Mouse (Mus musculus) embryo, embryonic 10.5 days (tissue): ENCODE data around the gene Zfp940.
"Not testable (repeated sequence)": the region's sequence is repeated elsewhere in the genome, so short reads cannot be mapped to it uniquely, and the experiment has no call there.

Source experiments
- DNase-seq: peaks from one replicate; pipeline ENCODE4 v3.0.0-alpha.2; 2015; ENCODE audit warnings: low spot score

Gene Zfp940

DNA sequence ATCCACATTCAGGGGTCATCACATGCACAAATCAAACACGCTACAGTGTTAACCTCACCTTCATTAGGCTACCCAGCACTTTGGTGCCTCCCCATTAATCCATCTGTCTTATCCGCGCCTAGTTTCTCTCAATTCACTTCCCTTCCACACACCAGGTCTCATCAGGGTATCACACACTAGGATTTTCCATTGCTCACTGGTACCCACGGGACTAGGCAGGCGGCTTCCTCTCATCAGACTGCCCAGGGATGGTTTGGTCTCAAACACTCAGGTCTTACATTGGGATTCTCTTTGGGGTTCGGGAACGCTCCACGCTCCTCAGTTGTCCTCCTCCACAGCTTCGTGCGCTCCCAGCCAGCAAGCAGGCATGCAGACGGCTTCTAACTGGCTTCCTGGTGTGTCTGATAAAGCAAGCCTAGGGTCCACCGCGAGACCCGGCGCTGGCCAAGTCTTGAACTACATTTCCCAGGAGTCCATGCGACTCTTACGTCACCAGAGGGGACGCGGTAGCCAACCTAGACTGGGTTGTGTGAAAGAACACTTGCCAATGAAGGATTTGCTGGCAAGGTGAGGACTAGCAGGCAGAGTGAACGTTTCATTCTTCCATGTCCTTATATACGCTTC is at the start of gene Zfp940:
TSS of gene Zfp940 (minus strand) at position 451 of the 624 bp plus-strand sequence.
- peak; percentile 97 for DNase-seq

DNA sequence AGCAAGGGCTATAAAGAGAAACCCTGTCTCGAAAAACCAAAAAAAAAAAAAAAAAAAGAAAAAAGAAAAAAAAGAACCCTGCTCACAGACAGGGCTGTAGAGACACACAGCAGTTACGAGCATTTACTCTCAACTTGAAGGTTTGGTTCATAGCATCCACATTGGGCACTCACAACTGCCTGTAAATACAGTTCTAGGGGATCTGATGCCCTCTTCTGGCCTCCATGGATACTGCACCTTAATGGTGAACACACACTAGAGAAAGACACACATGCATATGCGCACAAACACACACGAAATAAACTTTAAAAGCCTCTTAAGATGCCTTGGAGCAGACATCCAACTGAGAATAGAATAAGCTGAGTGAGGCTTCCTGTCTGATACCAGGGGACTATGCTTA is 44.9 kb upstream of the Zfp940 start:
- no peak for DNase-seq

DNA sequence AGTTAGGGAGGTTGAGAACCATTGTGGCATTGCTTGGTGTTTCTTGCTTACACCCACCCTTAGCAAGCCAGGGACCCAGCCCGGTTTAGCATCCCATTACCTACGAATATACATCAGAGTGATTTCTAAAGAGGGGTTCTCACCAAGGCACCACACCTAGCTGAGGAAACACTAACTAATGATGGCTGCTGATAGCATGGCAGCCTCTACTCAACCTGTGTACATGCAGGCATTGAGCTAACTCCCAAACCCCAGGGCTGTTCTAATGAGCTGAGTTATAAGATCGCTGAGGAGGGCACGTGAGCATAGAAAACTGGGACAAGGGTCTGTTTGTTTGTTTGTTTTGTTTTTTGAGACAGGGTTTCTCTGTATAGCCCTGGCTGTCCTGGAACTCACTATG is 39.3 kb upstream of the Zfp940 start:
- DNase-seq, result no peak

DNA sequence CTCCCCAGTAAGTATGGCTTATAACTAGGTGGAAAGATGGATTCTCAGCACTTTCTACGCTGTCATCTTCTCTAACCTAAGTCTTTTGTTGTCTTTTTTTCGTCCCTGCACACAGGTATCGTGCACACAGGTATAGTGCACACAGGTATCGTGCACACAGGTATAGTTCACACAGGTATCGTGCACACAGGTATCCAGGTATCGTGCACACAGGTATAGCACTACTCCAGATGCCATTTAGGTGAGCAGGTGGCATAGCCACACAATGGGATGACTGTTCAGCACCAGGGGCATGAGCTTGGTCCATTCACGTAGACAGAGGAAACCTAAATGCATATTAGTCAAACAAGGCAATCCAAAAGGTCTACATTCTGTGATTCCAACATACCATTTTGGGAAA is 37.0 kb upstream of the Zfp940 start:
- no peak for DNase-seq

DNA sequence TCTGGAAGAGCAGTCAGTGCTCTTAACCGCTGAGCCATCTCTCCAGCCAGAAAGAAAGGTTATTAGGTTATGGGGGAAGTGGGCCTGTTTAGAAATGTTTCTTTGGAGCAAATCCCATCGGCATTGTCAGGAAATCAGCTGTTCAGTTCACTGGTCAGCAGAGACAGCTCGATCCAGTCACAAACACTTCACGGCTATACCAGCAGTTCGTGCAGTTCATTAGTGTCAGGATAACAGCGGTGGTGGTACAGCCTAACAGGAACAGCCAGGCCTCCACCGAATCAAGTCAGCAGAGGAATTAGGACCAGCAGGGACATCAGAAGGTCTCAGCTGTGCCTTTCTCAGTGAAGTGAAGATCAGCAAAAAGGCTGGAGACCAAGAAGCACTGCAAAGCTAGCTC is 27.4 kb upstream of the Zfp940 start:
- DNase-seq, result no peak

DNA sequence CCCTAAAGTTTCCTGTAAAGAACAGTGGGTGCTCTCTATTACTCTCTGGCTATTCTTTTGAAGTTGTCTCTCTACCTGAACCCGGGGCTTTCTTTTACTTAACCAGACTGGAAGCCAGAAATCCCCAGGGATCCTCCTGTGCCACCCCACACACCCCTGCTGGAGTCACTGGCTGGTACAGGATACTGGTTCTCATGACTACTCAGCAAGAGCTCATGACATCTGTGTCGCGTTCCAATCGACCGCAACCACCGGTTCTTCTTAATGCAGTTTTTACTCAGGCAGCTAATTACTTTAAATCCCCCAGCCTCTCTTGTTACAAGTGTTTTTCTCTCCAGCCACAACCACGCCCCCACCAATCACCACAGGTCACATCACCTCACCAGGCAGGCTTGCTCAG is 26.6 kb upstream of the Zfp940 start:
- DNase-seq, result no peak

DNA sequence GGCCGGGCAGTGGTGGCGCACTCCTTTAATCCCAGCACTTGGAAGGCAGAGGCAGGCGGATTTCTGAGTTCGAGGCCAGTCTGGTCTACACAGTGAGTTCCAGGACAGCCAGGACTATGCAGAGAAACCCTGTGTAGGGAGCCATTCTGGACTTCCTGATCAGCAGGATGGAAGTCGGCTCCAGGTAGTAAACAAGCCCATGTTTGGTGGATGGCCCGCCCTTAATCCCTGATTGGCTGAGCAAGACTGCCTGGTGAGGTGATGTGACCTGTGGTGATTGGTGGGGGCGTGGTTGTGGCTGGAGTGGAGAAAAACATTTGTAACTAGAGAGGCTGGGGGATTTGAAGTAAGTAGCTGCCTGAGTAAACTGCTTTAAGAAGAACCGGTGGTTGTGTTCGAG is 24.1 kb upstream of the Zfp940 start:
- DNase-seq, result not testable (repeated sequence)

DNA sequence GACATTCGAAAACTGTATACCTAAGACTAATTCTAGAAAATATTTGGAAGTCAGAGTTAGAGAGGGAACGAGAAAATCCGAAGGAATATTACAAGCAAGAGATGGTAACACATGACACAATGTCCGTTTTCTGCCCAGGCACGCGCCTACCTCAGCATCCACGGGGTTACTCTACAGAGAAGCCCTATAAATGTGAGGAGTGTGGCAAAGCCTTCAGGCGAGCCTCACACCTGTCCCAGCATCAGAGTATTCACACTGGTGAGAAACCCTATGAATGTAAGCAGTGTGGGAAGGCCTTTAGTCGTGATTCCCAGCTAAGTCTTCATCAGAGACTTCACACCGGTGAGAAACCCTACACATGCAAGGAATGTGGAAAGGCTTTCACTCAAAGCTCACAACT is 20.8 kb upstream of the Zfp940 start:
- no peak for DNase-seq

DNA sequence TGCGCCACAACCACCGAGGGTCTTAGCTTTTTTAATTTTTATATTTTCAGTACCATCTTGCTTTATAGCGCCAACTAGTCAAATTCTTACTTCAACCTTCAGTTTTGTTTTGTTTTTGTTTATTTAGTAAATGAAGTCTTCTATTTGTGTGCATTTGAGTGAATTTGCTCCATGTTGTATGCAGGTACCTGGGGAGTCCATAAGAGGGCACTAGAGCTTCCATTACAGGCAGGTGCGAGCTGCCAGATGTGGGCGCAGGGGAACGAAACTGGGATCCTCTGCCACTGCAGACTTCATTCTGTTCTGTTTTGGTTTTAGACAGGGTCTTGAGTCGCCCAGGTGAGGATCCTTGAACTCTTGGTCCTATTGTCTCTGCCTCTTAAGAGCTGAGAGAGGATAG is 8.2 kb upstream of the Zfp940 start:
- DNase-seq, result no peak

DNA sequence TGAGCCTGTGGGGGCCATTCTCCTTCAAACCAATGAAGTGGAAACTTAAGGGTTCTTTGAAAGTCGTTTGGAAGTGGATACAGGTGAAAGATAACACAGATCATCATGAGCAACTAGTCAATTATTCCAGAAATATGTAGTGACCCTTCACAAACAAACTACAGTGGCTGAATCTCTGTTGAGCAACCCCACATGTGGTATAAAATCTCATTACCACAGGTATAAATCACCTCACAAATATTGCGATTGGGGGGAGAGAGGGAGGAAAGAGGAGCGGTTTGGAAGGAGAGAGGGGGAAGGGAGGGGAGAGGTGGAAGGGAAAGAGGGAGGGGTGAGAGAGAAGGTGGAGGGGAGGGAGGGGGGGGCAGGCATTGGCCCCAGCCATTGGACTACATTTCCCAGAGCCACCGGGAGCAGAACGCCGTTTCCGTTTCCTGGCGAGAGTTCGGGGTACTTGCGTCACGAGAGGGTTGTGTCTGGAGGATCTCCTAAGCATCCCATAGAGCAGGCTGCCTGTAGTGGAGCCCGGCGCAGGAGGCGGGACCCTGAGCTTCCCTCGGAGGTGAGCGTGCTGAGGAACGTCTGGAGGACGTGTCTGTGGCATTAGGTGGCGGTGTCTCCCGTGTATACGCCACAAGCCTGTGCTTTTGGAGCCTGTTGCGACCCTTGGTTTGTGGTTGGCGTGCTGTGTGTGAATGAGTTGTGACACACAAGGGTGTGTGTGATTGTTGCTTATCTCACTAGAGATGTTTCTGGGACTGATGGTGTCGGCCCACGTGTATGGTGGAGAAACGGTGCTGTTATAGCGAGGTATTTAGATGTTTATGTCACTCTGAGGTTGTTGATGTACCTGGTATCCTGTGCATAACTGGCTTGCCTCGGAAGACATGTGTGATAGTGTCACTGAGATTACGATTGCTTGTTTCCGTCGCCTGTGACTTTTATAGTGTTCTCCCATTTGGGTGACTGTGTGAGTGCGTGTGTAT is 6.4 kb upstream of the Zfp940 start, which contains the start of gene Zfp420:
TSS of gene Zfp420 (plus strand) at position 448 of the 986 bp plus-strand sequence.
- peak; percentile 93 for DNase-seq

DNA sequence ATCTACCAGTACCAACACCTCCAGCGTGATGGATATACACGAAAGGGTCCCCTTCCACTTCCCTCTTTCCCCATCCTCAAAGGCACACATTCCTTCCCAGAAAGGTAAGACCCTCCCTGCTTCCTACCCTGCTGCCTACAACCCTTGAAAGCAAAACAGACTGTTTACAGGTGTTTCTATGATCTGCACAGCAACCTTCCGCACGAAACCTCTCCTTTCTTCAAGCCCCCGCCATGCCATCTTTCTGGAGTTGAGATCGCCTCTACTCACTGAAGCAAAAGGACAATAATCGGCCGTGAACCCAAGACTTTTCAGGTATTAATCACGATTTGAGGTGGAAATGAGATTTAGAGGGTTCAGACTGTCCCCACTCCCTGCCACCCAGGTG is 644 bp downstream of the Zfp940 start:
- peak; percentile 5 for DNase-seq

DNA sequence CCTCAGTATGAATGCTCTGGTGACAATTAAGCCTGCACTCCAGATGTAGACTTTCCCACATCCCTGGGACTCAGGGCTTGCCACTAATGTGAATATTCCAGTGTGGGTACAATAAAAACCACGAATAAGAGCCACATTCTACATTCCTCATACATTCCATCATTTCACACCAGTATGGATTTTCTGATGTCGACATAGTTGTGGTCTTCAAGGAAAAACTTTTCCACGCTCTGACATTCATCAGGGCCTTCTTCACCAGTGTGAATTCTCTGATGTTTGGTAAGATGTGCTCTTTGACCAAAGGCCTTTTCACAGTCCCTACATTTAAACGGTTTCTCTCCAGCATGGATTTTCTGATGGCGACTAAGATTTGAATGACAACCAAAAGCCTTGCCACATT is 8.9 kb downstream of the Zfp940 start:
- DNase-seq, result no peak

DNA sequence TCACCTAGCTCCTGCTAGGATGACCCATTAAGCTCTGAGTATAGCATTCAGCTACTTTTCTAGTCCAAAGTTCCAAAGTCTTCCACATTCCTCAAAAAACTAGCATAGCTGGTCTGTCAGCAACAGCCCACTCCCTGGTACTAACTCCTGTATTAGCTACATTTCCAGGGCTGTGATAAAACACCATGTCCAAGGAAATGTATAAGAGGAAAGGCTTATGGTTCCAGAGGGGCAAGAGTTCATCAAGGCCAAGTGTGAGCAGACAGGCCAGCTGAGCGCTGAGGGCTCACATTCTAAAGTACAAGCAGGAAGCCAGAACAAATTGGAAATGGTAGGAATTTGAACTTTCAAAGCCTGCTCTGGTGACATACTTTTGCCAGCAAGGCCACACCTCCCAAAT is 11.4 kb downstream of the Zfp940 start:
- DNase-seq, result no peak

DNA sequence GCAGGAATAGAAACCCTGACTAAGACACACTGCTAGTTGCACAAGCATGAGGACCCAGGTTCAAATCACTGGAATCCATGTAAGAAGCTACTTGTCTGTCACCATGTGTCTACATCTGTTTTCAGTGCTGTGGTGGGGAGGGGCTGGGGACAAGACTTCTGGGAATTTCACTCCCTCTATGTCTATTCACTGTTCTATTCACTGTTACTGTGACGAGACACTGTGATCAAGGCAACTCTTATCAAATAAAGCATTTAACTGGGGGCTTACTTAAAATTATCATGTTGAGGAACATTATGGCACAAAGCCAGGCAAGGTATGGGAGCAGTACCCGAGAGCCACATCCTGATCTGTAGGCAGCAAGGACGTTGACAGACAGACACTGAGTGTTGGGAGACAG is 14.2 kb downstream of the Zfp940 start:
- DNase-seq, result no peak

DNA sequence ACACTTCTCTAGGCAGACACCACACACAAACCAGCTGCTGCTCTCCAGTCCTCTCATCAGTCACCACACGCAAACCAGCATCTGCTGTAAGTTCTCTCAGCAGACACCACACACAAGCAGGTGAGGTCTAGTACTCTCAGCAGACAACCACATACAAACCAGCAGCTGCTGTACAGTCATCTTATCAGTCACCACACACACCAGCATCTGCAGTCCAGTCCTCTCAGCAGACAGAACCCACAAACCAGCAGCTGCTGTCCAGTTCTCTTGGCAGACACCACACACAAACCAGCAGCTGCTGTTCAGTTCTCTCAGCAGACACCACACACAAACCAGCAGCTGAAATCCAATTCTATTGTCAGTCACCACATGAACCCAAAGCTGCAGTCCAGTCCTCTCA is 16.7 kb downstream of the Zfp940 start:
- DNase-seq, result no peak

DNA sequence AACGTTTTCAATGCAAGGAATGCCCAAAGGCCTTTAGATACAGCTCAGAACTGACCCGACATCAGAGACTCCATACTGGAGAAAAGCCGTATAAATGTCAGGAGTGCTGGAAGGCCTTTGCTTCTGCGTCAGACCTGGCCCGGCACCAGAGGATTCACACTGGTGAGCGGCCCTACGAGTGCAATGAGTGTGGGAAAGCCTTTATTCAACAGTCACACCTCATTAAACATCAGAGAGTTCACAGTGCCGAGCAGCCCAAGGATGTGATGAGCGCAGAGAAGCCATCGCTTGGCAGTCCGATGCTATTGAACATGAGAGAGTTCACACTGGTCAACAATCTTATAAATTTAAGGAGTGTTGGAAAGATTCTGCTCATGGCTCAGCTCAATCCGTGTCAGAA is 23.7 kb downstream of the Zfp940 start:
- no peak for DNase-seq

DNA sequence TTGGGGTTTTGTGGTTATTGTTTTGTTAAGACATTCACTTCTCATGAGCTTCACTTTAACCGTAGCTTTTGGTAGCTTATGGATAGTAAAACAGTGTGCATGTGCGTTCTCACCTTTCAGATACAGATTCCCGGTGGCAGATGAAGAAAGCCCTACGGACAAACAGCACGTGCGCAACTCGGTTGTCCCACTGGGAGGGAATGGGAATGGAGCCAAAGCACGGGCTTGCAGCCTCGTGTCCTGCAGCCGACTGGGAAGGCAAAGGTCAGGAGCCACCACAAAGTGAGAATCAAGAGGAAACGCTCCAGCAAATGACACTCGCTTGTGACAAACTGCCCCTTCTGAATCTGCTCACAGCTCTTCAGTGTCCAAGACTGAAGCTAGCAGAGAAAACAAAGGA is 25.5 kb downstream of the Zfp940 start:
- no peak for DNase-seq

DNA sequence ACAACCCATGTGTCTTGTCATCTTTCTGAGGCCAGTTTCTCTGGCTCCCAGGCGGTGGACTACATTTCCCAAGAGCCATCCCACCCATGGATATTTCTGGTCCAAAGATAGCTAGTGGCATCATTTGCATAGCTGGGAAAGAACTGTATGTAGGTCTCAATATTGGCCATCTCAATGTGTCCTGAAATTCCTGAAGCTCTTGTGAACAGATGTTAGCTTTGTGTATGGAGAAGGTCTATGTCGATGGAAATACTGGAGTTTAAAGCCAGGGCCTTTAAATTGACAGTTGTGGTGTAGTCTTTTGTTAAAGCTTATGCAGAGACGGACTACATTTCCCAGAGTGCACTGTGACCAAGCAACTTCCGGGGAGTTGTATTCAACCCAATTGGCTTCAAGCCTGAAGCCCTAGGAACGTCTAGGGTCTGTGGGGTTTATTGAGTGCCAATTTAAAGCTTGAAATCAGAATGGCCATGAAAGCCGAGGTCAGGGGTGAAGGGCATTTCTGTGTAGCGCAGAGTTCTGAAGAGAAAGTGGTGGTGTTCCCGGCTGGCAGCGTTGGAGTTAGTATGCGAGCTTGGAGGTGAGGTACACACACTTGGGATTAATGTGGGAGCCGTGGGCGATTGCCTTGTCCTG is 34.7 kb downstream of the Zfp940 start:
- DNase-seq, result peak; percentile 94

DNA sequence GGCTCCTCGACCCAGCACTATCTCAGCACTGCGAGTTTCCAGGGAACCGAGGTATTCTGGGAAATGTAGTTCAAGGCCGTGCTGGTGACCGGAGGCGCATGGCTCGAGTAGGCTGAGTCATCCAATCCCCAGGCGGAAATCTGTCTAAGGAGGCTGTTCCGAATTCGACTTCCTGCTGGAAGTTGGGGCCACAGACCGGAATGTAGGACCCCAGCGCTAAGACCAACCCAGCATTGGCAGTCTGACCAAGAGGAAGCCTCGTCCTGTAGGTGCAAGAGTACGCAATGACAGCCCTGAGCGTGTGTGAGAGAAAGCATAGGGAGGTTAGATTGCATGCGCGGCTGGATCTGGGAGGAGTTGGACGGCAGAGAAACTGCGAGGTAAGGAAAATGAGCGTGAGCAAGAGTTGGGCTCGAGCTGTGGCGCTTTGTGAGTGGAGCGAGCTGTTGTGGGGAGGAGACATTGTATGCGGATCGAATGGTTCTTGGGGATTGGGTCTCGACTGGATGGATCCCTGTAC is 37.5 kb downstream of the Zfp940 start, which contains the start of gene Zfp790:
TSS of gene Zfp790 (plus strand) at position 205 of the 520 bp plus-strand sequence.
- peak; percentile 97 for DNase-seq

DNA sequence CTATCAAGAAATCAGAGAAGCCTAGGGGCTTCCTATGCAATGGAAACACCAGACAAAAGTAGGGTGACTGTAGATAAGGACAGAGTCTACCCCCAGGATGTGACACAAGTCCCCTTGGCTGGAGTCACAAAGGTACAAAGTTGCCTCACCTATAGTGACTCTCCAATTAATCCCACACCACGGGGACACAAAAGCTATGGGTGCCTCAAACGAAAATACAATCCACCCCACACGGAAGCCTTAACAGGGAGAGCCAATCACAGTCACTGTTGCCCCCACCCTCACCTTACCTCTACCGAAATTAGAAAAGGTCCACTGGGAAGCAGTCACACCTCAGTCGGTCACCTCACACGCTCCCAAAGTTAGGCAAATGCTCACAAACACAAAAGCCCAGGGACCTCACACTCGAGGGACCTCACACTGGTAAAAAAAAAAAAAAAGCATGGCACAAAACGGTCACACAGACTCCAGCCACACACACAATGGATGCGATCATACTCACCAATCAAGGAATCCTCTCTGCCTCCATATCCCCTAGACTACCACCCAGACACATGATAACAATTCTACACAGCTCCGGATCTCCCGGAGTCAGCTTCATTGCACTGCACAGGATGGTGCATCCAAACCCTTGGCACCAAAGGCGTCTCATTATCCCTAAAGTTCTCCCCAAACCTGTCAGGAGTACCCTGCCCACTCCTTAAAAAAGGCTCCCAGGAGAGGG is 38.2 kb downstream of the Zfp940 start:
- peak; percentile 6 for DNase-seq

DNA sequence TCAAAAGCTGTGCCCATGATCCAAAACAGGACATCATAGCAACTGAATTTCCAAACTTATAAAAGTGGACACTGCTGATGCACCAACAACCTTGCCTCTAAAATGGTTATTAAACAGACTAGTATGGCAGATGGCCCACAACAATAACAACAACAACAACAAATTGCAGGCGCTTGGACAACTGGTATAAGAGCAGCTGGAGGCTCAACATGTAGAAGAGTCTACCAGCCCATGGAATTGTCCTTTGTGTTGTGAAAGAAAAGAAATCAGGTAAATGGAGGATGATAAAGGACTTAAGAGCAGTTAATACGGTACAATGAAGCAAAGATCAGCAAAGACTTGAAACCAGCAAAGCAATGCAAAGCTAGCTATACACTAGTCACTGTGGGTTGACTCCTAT is 39.1 kb downstream of the Zfp940 start:
- no peak for DNase-seq

DNA sequence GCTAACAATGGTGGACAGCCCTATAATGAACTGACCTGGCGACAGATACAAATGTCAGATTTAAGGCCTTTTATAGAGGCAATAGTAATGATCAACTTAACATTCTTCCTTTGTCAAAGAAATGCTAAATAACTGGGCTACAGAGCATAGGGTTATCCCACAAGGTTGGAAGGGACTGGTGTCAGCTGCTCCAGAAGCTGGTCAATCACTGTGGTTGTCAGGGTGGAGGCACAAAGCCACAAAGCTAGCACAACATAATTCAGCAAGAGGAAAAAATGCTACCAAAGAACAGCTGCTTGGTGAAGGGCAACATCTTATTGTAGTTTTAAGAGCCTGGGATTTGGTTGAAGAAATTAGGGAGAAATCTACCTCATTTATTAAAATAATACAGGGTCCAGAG is 41.2 kb downstream of the Zfp940 start:
- DNase-seq, result no peak
